Mouse (Mus musculus) large intestine, adult 2 months (tissue): ENCODE results near the gene Fam83g. TPM values are rescaled to one million over a fixed set of nuclear protein-coding genes. Genes with fewer than 3 reads are reported as not detected.
"Not testable (repeated sequence)": the region's sequence is repeated elsewhere in the genome, so short reads cannot be mapped to it uniquely, and the experiment has no call there.

Experiments
- DNase-seq: peaks from one replicate; pipeline ENCODE4 v3.0.0-alpha.2; 2012; ENCODE audit warnings: low read depth, low spot score
- WGBS: fragments of 180-500 bp; shearing (Covaris S2); methylation state at CpG from one replicate; pipeline ENCODE4 v1.1.7; 2018; 5-methylcytosine and 5-hydroxymethylcytosine counted together
- polyA plus RNA-seq: library from polyadenylated mRNA; depleted of rRNA; stranded (reverse); fragments of >200 nt; gene quantifications from 2 replicates; pipeline ENCODE4 v1.2.3, GENCODE M21; 2012; rRNA removed

The Fam83g gene
- 14.9 and 20.8 TPM in 2 replicates for polyA plus RNA-seq

GRCm38 (mm10) chr11:61683907-61684731 is at the start of gene Fam83g:
TSS of gene Fam83g (plus strand) at chr11:61684091.
- 3% methylated on average over 76 of the region's 76 CpGs for WGBS
- peak; percentile 73 for DNase-seq

GRCm38 (mm10) chr11:61636309-61636708 is 47.6 kb upstream of the Fam83g start:
- 39% methylated on average over 3 of the region's 4 CpGs for WGBS
- not testable (repeated sequence) for DNase-seq

- no peak for DNase-seq
- WGBS, result 81% methylated on average over 1 of the region's 1 CpGs
Observed at GRCm38 (mm10) chr11:61637413-61637812, 46.5 kb upstream of the Fam83g start.

GRCm38 (mm10) chr11:61637856-61638255 is 46.0 kb upstream of the Fam83g start:
- no peak for DNase-seq
- 50% methylated on average over 3 of the region's 3 CpGs for WGBS

GRCm38 (mm10) chr11:61638764-61639536 is 44.9 kb upstream of the Fam83g start:
- no peak for DNase-seq
- WGBS, result 75% methylated on average over 12 of the region's 12 CpGs

GRCm38 (mm10) chr11:61639601-61640177 is 44.2 kb upstream of the Fam83g start:
- no peak for DNase-seq
- 94% methylated on average over 6 of the region's 6 CpGs for WGBS

GRCm38 (mm10) chr11:61640585-61640984 is 43.3 kb upstream of the Fam83g start:
- 17% methylated on average over 9 of the region's 9 CpGs for WGBS
- DNase-seq, result not testable (repeated sequence)

GRCm38 (mm10) chr11:61642106-61642505 is 41.8 kb upstream of the Fam83g start:
- no peak for DNase-seq
- WGBS, result 78% methylated on average over 7 of the region's 7 CpGs

GRCm38 (mm10) chr11:61643184-61643961 is 40.5 kb upstream of the Fam83g start:
- DNase-seq, result peak; percentile 99
- WGBS, result 28% methylated on average over 5 of the region's 5 CpGs

- 42% methylated on average over 11 of the region's 11 CpGs for WGBS
- DNase-seq, result no peak
Observed at GRCm38 (mm10) chr11:61644576-61645326, 39.1 kb upstream of the Fam83g start.

GRCm38 (mm10) chr11:61645357-61645857 is 38.5 kb upstream of the Fam83g start:
- 78% methylated on average over 5 of the region's 5 CpGs for whole genome bisulfite sequencing
- DNase-seq, result no peak

- DNase-seq, result no peak
- 69% methylated on average over 2 of the region's 2 CpGs for WGBS
Observed at GRCm38 (mm10) chr11:61646499-61647039, 37.3 kb upstream of the Fam83g start.

- WGBS, result 72% methylated on average over 10 of the region's 10 CpGs
Observed at GRCm38 (mm10) chr11:61647110-61647910, 36.6 kb upstream of the Fam83g start.

GRCm38 (mm10) chr11:61647956-61648748 is 35.7 kb upstream of the Fam83g start:
- 31% methylated on average over 6 of the region's 6 CpGs for WGBS
- no peak for DNase-seq

More at GRCm38 (mm10) chr11:61647110-61647910, 36.6 kb upstream of the Fam83g start:
- no peak for DNase-seq

GRCm38 (mm10) chr11:61648749-61649115 is 35.2 kb upstream of the Fam83g start:
- DNase-seq, result no peak
- 87% methylated on average over 7 of the region's 7 CpGs for WGBS

- WGBS, result 89% methylated on average over 5 of the region's 5 CpGs
Observed at GRCm38 (mm10) chr11:61649163-61649580, 34.7 kb upstream of the Fam83g start.

GRCm38 (mm10) chr11:61649626-61650025 is 34.3 kb upstream of the Fam83g start:
- 25% methylated on average over 4 of the region's 4 CpGs for WGBS
- no peak for DNase-seq

More at GRCm38 (mm10) chr11:61649163-61649580, 34.7 kb upstream of the Fam83g start:
- DNase-seq, result no peak
